Mouse (Mus musculus) ZHBTc4 (cell line): ENCODE measurements around the gene Usb1.
"Not testable (repeated sequence)": the region's sequence is repeated elsewhere in the genome, so short reads cannot be mapped to it uniquely, and the experiment has no call there.

Experiments used
- DNase-seq: peaks from one replicate; pipeline ENCODE4 v3.0.0-alpha.2; 2011; ENCODE audit warnings: low read depth, low spot score

The Usb1 gene

DNA sequence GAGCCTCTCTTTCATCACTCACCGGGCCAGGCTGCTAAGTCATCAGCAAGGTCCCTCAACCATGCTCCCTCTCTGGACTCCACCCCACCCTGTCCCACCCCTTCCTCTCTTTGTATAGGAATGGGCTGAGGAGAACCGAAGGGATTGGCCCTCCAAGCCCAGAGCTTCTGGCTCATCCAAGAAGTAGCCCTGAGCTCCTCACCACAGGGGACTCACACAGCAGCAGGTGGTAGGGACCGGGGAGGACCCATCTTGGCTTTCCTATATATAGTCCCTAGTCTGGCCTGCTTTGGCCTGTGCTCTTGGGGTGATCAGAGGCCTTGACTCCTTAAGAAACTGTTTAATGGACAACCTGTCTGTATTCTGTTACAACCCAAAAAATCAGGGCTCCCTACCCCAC, 42.3 kb downstream of the Usb1 start:
- peak; percentile 35 for DNase-seq

GRCm38 (mm10) chr8:95375374-95375930, 43.4 kb downstream of the Usb1 start:
- no peak for DNase-seq

GRCm38 (mm10) chr8:95376309-95376999, 44.4 kb downstream of the Usb1 start:
- DNase-seq: no peak

- DNase-seq: no peak
Measured at GRCm38 (mm10) chr8:95377101-95377500, 45.0 kb downstream of the Usb1 start.

DNA sequence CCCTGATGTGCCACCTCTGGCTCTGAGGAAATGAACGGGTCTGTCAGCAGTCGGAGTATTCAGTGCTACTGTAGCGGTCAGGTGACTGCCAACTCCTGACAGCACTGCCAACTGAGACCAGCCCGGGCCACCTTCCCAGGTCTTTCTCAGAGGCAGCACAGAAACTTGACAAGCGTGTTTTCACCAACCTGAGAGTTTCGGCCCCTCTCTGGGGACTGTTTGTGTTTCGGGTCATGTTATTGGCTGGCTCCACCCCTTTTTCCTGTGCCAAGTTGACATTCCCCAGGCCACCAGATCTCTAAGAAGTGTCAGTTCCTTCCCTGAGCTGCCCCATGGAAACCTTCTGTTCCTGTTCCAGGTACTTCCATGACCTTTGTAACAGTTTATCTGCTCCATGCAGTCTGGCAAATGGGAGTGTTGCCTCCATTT, 45.8 kb downstream of the Usb1 start:
- no peak for DNase-seq

GRCm38 (mm10) chr8:95378928-95379327, 46.8 kb downstream of the Usb1 start:
- DNase-seq: not testable (repeated sequence)

DNA sequence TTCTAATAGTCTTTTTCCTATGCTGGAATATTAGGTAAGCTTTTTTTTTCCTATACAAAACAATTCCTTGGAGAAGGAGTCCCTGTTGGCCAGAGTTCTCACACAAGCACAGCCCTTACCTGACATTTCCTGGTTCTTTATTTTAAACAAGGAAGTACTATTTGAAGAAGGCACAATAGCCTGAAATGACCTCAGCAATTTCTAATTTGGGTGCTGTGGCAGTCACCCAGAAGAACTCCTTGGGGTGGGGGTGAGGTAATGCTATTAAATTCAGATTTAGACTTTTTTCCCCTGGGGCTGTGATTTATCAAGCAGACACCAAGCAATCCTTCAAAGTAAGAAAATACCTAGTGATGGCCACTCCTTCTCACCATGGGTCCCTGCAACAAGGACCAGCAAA, 48.9 kb downstream of the Usb1 start:
- DNase-seq: no peak

DNA sequence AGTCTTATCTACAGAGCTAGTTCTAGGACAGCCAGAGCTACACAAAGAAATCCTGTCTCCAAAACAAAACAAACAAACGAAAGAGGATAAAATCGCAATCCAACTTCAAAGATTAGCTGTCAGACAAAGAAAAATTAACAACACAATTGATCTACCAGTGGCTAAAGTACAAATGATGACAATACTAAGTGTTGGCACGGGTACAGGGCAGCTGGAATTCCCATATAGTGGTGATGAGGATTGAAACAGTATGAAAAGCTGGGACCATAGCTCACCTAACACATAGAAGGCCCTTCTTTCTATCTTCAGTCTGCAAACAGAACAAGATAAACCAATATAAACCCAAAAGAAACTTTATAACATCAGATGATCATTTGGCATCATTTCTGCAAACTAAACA, 49.5 kb downstream of the Usb1 start:
- DNase-seq: no peak

DNA sequence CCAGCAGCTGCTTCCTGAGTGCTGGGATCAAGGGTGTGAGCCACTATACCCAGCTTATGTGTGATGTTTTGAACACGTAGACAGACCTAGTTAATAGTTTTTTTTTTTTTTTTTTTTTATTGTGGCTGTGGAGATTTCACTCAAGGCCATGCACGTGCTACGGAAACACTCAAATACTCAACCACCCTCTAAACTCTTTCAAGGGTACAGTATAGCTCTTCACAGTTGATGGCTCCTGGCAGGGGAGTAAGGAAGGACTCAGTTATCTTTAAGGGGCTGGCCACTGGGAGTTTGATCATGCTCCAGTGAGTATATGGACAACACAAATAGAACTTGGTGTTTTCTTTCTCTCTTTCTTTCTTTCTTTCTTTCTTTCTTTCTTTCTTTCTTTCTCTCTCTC, 52.4 kb downstream of the Usb1 start:
- no peak for DNase-seq

- DNase-seq: no peak
Measured at GRCm38 (mm10) chr8:95386037-95386436, 54.0 kb downstream of the Usb1 start.

GRCm38 (mm10) chr8:95387221-95387620, 55.1 kb downstream of the Usb1 start:
- DNase-seq: no peak

DNA sequence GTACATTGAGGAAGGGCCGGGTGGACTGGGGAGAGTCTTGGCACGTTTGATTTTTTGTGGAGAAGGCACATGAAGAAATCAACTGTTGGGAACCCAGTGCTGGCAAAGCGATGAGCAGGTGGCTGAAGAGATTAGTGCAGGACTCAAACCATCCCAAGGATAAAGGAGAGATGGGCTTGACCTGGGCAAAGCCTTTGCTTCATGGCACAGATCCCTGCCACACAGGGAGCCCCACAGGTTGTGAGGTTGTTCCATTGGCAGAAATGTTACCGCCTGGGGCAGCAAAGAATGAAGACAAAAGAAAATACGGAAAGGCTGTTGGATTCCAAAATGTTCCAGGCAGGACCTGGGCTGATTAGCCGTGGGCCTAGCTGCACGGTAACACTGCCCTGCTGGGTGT, 55.9 kb downstream of the Usb1 start:
- no peak for DNase-seq

GRCm38 (mm10) chr8:95390312-95390711, 58.2 kb downstream of the Usb1 start:
- no peak for DNase-seq

- DNase-seq: no peak
Measured at GRCm38 (mm10) chr8:95391101-95391500, 59.0 kb downstream of the Usb1 start.

- no peak for DNase-seq
Measured at GRCm38 (mm10) chr8:95392604-95393003, 60.5 kb downstream of the Usb1 start.

- DNase-seq: peak; percentile 53
Measured at GRCm38 (mm10) chr8:95395186-95395918, 63.3 kb downstream of the Usb1 start.

- DNase-seq: no peak
Measured at GRCm38 (mm10) chr8:95396752-95397151, 64.7 kb downstream of the Usb1 start.
